Mouse (Mus musculus) right cerebral cortex, postnatal 14 days (tissue): ENCODE data around the gene Hap1.
A peak's percentile ranks its signal among the peaks of the same experiment; 100 is the strongest.
"Not testable (repeated sequence)": the region's sequence is repeated elsewhere in the genome, so short reads cannot be mapped to it uniquely, and the experiment has no call there.

Experiments used
- DNase-seq: peaks from one replicate; pipeline ENCODE4 v3.0.0; 2022

The Hap1 gene

GRCm38 (mm10) chr11:100313424-100313823 lies 42.5 kb downstream of the Hap1 start:
- no peak for DNase-seq

GRCm38 (mm10) chr11:100312096-100312679 lies 43.7 kb downstream of the Hap1 start:
- no peak for DNase-seq

- DNase-seq, result no peak
Measured at GRCm38 (mm10) chr11:100311656-100312055, 44.3 kb downstream of the Hap1 start.

- DNase-seq, result not testable (repeated sequence)
Measured at GRCm38 (mm10) chr11:100308672-100309071, 47.3 kb downstream of the Hap1 start.

GRCm38 (mm10) chr11:100307900-100308299 lies 48.0 kb downstream of the Hap1 start:
- no peak for DNase-seq

- DNase-seq, result no peak
Measured at GRCm38 (mm10) chr11:100301292-100301691, 54.6 kb downstream of the Hap1 start.

- DNase-seq, result peak; percentile 59
Measured at GRCm38 (mm10) chr11:100300293-100300692, 55.6 kb downstream of the Hap1 start.

- DNase-seq, result peak; percentile 86
Measured at GRCm38 (mm10) chr11:100298274-100299036, 57.5 kb downstream of the Hap1 start.

GRCm38 (mm10) chr11:100297801-100298200 lies 58.1 kb downstream of the Hap1 start:
- no peak for DNase-seq
